Mouse (Mus musculus) G1E (cell line): Measurements from ENCODE around the gene Foxk1.

Experiments used
- CTCF ChIP-seq: IDR thresholded peaks from 2 replicates; pipeline ENCODE4 v1.5.1; 2012; ENCODE audit warnings: low read depth, low read length, inconsistent platforms, mixed read lengths
- GATA1 ChIP-seq: IDR thresholded peaks from 2 replicates; pipeline ENCODE4 v1.6.1; 2012; ENCODE audit warnings: borderline replicate concordance, low read length, inconsistent platforms, mixed read lengths
- GATA2 ChIP-seq: IDR thresholded peaks from 2 replicates; pipeline ENCODE4 v1.6.1; 2012; ENCODE audit warnings: low read depth, low read length, inconsistent platforms, borderline replicate concordance
- TAL1 ChIP-seq: conservative IDR thresholded peaks from 2 replicates; pipeline ENCODE4 v1.6.1; 2012; ENCODE audit warnings: low read depth, low read length, inconsistent platforms, mixed read lengths

DNA sequence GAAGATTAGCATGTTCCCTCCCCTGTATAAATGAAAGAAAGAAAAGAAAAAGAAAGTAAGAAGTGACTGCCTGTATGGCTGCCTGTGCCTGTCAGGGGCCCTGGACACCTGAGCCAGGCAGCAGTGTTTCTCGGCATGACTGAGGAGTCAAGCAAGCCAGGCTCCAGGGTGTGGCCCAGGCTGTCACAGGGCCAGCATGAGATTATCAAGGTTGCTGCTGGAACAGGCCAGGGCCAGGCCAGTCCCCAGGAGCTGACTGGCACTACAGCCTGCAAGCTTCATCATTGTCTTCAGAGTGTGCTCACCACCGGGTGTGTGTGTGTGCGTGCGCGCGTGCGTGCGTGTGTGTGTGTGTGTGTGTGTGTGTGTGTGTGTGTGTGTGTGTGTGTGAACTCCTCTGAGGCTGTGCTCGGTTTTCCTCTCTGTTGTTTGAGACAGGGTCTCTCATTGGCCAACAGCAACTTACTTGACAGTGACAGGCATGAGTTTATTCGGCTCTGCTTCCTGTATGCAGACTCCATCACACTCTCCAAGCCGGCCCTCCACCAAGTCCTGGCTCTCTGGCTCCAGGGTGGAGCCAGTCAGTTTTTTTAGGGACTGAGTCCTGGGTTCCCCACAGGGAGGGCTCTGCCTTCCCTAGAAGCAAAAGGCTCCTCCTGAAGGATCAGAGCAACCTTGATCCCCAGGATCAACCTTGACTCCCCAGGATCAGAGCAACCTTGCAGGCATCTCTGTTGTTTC is 43.7 kb downstream of the Foxk1 start:
- no peak for TF ChIP-seq CTCF
- no peak for TF ChIP-seq GATA2
- no peak for TF ChIP-seq TAL1
- no peak for TF ChIP-seq GATA1
